Mouse (Mus musculus) heart, embryonic 13.5 days (tissue): ENCODE results near the gene Bbs4. TPM values are rescaled to one million over a fixed set of nuclear protein-coding genes. Genes with fewer than 3 reads are reported as not detected.

ENCODE experiments used
- ATAC-seq: fragments of 200-750 bp; cut with Nextera tagmentation; 2 replicates; pipeline ENCODE4 v1.8.0; 2017; ENCODE audit warnings: moderate TSS enrichment; ENCODE audit not compliant: insufficient number of reproducible peaks, low FRiP score, low TSS enrichment; ENCODE audit errors: extremely low read depth
- H3K27ac ChIP-seq: fragments of 300-500 bp; sonication (generic); replicated peaks from 2 replicates; pipeline ENCODE4 v1.5.1; 2015; ENCODE audit warnings: moderate library complexity, mild to moderate bottlenecking, inconsistent platforms
- H3K27me3 ChIP-seq: fragments of 300-500 bp; sonication (generic); replicated peaks from 2 replicates; pipeline ENCODE4 v1.6.1; 2015; ENCODE audit warnings: mild to moderate bottlenecking, inconsistent platforms
- H3K36me3 ChIP-seq: fragments of 300-500 bp; sonication (generic); 2 replicates; pipeline ENCODE4 v1.6.1; 2015; ENCODE audit warnings: mild to moderate bottlenecking, inconsistent platforms
- H3K4me1 ChIP-seq: fragments of 300-500 bp; sonication (generic); 2 replicates; pipeline ENCODE4 v1.6.1; 2015; ENCODE audit warnings: inconsistent platforms
- H3K4me2 ChIP-seq: fragments of 300-500 bp; sonication (generic); 2 replicates; pipeline ENCODE4 v1.6.1; 2015; ENCODE audit warnings: inconsistent platforms, mild to moderate bottlenecking, moderate library complexity
- H3K4me3 ChIP-seq: fragments of 300-500 bp; sonication (generic); 2 replicates; pipeline ENCODE4 v1.5.1; 2015; ENCODE audit warnings: moderate library complexity, mild to moderate bottlenecking, inconsistent platforms
- H3K9ac ChIP-seq: fragments of 300-500 bp; sonication (generic); 2 replicates; pipeline ENCODE4 v1.6.1; 2015; ENCODE audit warnings: inconsistent platforms, mild to moderate bottlenecking, moderate library complexity
- H3K9me3 ChIP-seq: fragments of 300-500 bp; sonication (generic); 2 replicates; pipeline ENCODE4 v1.6.1; 2016; ENCODE audit warnings: inconsistent platforms
- WGBS: fragments of 180-500 bp; shearing (Covaris S2); methylation state at CpG from one replicate; pipeline ENCODE4 v1.1.7; 2015; ENCODE audit warnings: mixed read lengths; 5-methylcytosine and 5-hydroxymethylcytosine counted together
- polyA plus RNA-seq: library from polyadenylated mRNA; unstranded; fragments of >200 nt; fragmentation: Nextera tagmentation; extraction: Ambion mirVana; gene quantifications from 2 replicates; pipeline ENCODE4 v1.2.1, GENCODE M21; 2015

The Bbs4 gene
- polyA plus RNA-seq, 1 experiment from 2014 or later = 8.5 TPM

DNA sequence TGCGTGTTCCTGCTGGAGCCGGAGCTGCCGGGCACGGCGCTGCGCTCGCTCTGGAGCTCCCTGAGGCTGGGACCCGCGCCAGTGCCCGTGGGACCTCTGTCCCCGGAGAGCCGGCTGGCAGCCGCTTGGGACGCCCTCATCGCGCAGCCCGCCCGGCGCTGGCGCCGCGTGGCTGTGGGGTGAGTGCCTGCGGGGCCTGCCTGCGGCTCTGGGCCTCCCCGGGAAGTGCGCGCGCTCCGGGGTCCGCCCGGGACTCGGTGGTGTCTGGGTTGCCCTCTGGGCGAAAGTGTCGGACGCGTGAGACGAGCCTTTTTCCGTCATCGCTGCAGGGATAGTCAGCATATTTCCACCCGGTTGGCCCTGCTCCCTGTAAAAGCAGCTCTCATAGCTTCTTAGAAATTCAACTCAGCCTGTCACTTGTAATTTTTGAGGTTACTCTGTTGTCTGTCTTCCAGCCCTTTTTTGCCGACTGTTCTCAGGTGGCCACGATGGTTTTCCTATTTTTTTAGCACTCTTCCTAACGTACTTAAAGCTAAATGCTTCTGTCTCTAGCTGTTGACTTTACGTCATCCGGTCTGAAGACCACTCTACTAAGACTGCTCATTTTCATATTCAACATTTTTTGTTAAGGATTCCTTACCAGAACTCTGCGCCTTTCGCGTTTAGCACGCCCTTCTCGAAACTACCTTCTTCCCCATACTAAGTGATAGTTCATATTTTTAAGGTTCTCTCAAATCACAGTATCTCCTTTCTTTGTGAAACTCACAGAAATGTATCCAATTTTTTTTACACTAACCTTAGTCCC lies 61.4 kb downstream of the Bbs4 start:
- Histone ChIP-seq H3K9ac (peak overlapping the region; percentile 95), H3K36me3 (no peaks in the 10 kb centered on the region), H3K9me3 (no peaks in the 10 kb centered on the region), H3K4me1 (peaks cover 41% of the 10 kb centered on the region), H3K4me3 (peak overlapping the region; percentile 84), H3K27ac (peak overlapping the region; percentile 93), H3K4me2 (peak overlapping the region; percentile 79), H3K27me3 (no peaks in the 10 kb centered on the region)
- peak; percentile 45; the same call in 1 of the 2 replicates for ATAC-seq
- WGBS = 1% methylated on average over 50 of the region's 50 CpGs

DNA sequence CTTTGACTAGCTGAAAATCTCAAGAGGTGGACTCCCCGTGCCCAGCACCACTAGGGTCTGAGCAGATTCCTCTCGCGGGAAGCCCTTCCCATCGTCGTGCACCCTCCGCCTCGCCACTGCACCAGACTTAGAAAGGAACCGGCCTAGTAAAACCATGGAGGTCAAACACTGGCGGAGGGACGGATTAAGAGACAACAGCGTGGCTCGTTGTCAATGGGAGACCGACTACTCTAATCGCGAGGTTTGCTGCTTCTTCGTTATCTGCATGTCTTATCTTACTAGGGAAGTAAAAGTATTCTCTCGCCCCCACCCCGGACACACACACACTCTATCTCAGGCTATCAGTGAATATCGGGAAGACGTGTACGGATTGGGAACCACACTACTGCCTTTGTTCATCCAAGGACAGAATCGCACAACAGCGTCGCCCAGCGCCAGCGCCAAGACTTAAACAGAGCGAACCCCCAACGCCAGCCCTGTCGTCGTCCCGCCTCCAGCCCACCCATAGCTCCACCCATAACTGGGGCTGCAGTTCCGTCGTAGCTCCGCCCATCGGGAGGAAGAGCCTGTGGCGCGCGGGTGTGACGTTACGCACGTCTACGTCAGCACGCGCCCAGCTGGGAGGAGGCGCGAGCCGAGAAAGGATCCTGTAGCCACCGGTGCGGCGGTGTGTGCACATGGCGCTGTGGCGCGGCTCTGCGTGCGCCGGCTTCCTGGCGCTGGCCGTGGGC lies 62.2 kb downstream of the Bbs4 start, which contains the start of gene Adpgk:
Adpgk (plus strand) TSS at position 602 of the 731 bp plus-strand sequence.
- peak within 1 kb of the TSS; percentile 93 for H3K27ac ChIP-seq
- no peaks in the 10 kb centered on the region for H3K9me3 ChIP-seq
- ATAC-seq = peak; percentile 97
- H3K9ac ChIP-seq = peak within 1 kb of the TSS; percentile 95
- peak within 1 kb of the TSS; percentile 79 for H3K4me2 ChIP-seq
- H3K27me3 ChIP-seq = no peaks in the 10 kb centered on the region
- H3K4me3 ChIP-seq = peak within 1 kb of the TSS; percentile 84
- H3K4me1 ChIP-seq = peaks cover 37% of the 10 kb centered on the region
- WGBS = under 1% methylated on average over 58 of the region's 58 CpGs
- H3K36me3 ChIP-seq = no peaks in the 10 kb centered on the region

DNA sequence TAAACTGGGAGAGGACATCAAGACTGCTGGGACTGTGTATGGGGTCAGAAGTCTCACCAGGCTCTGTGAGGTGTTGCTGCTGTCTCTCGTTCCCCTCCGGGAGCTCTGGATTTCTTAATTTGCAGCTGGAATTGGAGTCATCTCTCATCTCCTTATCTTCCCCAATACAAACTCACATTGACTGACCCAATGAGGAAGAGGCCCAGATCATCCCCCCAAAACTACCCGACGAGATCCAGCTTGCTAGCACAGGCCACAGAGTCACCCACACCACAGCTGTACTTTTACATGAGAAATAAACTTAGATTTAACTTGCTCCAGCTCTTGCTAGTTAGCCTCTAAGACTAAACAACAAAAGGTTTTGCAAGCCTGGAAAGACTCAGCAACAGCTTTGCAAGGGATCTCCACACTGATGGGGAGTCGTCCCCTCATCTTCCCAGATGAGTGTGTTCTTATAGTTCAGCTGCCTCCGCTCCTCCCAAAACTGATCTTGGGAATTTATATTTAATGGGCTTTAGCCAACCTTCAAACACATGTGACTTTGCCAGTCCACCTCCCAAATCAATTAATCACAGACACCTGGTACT lies 63.7 kb downstream of the Bbs4 start:
- H3K9ac ChIP-seq = no peak overlapping the region
- no peak for ATAC-seq
- 0 out of 2 replicates have a peak overlapping the region, but pooled peaks have one; percentile 0 for H3K27ac ChIP-seq
- H3K9me3 ChIP-seq = no peaks in the 10 kb centered on the region
- H3K4me1 ChIP-seq = peaks cover 36% of the 10 kb centered on the region
- H3K27me3 ChIP-seq = no peaks in the 10 kb centered on the region
- no peak overlapping the region for H3K4me2 ChIP-seq
- 59% methylated on average over 6 of the region's 6 CpGs for WGBS
- H3K36me3 ChIP-seq = no peaks in the 10 kb centered on the region
- H3K4me3 ChIP-seq = no peak overlapping the region

DNA sequence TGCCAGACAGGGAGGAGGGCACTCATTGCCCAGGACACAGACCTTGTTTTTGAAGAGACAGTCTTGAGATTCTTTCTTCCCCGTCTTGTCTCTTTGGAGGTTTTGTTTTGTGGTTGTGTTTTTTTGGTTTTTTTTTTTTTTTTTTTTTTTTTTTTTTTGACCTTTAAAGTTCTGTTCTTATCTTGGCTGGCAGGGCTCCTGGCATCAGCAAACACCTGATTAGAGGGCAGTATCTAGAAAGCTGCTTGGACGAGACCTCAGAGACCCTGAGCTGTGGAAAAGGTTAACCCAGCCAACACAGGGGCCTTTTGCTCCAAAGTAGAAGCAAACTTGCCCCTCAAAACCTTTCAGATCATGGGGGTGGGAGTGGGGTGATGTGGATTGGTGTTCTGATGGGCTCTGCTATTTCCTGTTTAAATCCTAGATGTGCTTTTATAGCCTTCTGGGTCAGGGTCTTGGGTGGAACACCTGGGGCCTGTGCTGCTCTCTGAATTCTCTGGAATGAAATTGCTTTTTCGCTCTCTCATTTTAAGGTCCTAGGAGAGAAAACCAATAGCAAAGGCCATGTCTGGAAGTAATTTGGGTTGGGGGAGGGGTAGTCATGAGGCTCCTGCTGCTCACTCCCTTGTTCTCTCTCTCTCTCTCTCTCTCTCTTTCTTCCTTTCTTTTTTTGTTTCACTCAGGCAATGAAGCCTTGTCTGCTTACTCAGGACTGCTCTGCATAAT lies 64.5 kb downstream of the Bbs4 start:
- WGBS = 48% methylated on average over 3 of the region's 3 CpGs
- no peaks in the 10 kb centered on the region for H3K27me3 ChIP-seq
- no peak overlapping the region; the same call in 1 of the 2 replicates for H3K9ac ChIP-seq
- no peak overlapping the region for H3K4me2 ChIP-seq
- peak overlapping the region; percentile 15; the same call in 1 of the 2 replicates for H3K27ac ChIP-seq
- no peaks in the 10 kb centered on the region for H3K9me3 ChIP-seq
- ATAC-seq = no peak
- H3K4me1 ChIP-seq = peaks cover 36% of the 10 kb centered on the region
- no peaks in the 10 kb centered on the region for H3K36me3 ChIP-seq
- no peak overlapping the region for H3K4me3 ChIP-seq

DNA sequence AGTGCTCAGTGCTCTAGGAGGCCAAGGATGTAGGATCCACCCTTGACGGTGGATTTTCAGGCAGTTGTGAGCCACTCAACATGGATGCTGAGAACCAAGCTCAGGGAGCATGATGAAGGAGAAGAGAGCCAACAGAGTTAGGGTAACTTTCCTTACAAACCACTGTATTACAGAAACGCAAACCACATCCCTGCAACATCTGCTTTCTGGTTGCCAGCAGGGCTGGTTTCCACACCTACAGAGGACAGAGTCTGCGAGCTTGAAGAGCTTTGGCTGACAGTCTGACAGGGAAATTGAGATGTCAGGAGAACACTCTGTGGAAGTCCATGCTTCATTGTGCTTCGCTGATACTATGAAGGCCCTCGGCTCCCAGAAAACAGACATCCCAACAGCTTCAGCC lies 65.2 kb downstream of the Bbs4 start:
- Histone ChIP-seq H3K4me1 (peaks cover 35% of the 10 kb centered on the region), H3K36me3 (no peaks in the 10 kb centered on the region), H3K4me3 (no peak overlapping the region), H3K9me3 (no peaks in the 10 kb centered on the region), H3K9ac (no peak overlapping the region), H3K27ac (0 out of 2 replicates have a peak overlapping the region, but pooled peaks have one; percentile 15), H3K4me2 (no peak overlapping the region), H3K27me3 (no peaks in the 10 kb centered on the region)
- no peak for ATAC-seq
- 61% methylated on average over 5 of the region's 5 CpGs for WGBS

DNA sequence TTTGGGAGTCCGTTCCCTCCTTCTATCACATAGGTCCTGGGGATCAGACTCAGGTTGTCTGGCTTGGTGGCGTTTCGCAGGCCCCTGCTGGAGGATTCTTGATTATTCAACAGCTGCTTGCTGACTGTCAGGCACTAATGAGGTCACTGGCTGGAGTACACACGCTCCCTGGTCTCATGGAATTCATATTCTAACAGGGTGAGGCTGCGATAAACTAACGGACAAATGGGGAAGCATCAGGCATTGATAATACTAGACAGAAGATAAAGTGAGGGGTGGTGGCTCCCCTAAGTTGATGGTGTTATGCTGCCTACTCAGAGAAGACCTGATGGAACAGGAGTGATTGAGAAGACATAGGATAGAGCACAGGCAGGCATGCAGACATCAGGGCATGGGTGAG lies 67.7 kb downstream of the Bbs4 start:
- peaks cover 26% of the 10 kb centered on the region for H3K4me1 ChIP-seq
- no peak for ATAC-seq
- 59% methylated on average over 6 of the region's 6 CpGs for WGBS

DNA sequence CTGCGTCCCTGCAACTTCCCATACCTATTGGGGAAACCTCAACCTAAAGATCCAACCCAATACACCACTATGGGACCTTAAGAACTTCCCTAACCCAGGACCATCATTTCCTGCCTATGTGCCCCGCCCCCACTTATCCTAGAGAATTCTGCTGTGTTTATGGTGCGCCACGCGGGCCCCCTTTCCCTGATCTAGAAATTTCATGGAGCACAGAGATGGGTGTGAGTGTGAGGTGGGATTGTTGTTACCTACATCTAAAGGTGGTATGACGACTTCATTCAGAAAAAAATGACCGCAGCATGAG lies 70.7 kb downstream of the Bbs4 start:
- no peaks in the 10 kb centered on the region for H3K9me3 ChIP-seq
- peak overlapping the region; percentile 31 for H3K4me3 ChIP-seq
- no peak overlapping the region for H3K27ac ChIP-seq
- H3K36me3 ChIP-seq = no peaks in the 10 kb centered on the region
- H3K4me2 ChIP-seq = peak overlapping the region; percentile 56
- WGBS = 46% methylated on average over 7 of the region's 7 CpGs
- no peak overlapping the region for H3K9ac ChIP-seq
- peaks cover 4% of the 10 kb centered on the region; the same call in 1 of the 2 replicates for H3K4me1 ChIP-seq
- ATAC-seq = no peak
- H3K27me3 ChIP-seq = no peaks in the 10 kb centered on the region

More for the DNA sequence above, 67.7 kb downstream of the Bbs4 start:
- Histone ChIP-seq H3K27me3 (no peaks in the 10 kb centered on the region), H3K9me3 (no peaks in the 10 kb centered on the region), H3K4me3 (no peak overlapping the region), H3K36me3 (no peaks in the 10 kb centered on the region), H3K27ac (no peak overlapping the region), H3K4me2 (no peak overlapping the region), H3K9ac (no peak overlapping the region)

DNA sequence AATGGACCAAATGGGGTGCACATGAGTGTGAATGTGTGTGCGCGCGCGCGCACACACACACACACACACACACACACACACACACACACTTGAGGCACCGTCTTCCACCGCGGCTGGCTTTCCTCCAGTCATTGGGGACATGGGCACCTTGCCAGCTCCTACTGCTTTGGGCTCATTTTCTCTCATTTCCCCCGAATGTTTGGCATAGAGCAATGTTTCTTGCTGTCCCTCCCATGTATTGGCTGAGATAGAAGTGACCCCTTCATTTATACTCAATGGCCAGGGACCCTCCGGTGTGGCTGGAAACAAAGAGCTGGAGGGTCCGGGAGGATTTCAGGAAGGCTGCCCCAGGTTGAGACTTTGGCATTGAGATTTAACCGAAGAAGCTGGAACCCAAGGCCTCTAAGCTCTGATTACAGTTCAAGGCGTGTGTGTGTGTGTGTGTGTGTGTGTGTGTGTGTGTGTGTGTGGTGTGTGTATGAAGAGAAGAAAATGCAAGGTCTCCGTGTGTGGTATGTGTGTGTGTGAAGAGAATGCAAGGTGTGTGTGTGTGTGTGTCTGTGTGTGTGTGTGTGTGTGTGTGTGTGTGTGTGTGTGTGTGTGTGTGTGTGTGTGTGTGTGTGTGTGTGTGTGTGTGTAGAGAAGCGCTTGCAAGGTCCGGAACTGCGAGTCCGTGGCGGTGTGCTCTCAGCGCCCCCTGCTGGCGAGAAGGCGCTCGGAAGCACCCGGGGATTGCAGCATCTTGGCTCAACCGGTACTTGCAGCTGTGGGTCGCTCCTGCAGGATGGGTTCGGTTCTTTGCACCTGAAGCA lies 71.2 kb downstream of the Bbs4 start:
- no peaks in the 10 kb centered on the region for H3K36me3 ChIP-seq
- ATAC-seq = no peak
- peak overlapping the region; percentile 31 for H3K4me3 ChIP-seq
- H3K9me3 ChIP-seq = no peaks in the 10 kb centered on the region
- 43% methylated on average over 25 of the region's 27 CpGs for WGBS
- no peak overlapping the region for H3K27ac ChIP-seq
- H3K27me3 ChIP-seq = no peaks in the 10 kb centered on the region
- H3K9ac ChIP-seq = no peak overlapping the region
- H3K4me2 ChIP-seq = peak overlapping the region; percentile 56
- H3K4me1 ChIP-seq = peaks cover 4% of the 10 kb centered on the region; the same call in 1 of the 2 replicates

DNA sequence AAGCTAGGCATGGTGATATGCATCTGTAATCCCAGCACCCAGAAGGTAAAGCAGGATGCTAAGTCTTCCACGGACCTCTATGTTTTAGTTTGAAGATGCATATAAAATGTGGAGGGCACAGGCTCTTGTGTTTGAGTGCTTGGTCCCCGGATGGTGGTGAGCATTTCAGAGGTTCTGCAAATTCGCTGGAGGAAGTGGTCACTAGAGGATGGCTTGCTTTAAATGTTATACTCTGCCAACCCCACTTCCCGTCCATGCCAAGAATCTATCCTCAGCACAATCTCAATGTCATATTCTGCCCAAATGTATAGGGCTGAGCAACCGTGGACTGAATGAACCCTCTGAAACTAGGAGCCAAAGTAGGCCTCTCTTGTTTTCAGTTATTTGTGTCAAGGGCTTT lies 72.4 kb downstream of the Bbs4 start:
- Histone ChIP-seq H3K4me3 (no peak overlapping the region), H3K36me3 (no peaks in the 10 kb centered on the region), H3K4me1 (peaks cover 4% of the 10 kb centered on the region; the same call in 1 of the 2 replicates), H3K4me2 (no peak overlapping the region), H3K27me3 (no peaks in the 10 kb centered on the region), H3K9ac (no peak overlapping the region), H3K27ac (no peak overlapping the region), H3K9me3 (no peaks in the 10 kb centered on the region)
- WGBS = 82% methylated on average over 5 of the region's 5 CpGs
- no peak for ATAC-seq

DNA sequence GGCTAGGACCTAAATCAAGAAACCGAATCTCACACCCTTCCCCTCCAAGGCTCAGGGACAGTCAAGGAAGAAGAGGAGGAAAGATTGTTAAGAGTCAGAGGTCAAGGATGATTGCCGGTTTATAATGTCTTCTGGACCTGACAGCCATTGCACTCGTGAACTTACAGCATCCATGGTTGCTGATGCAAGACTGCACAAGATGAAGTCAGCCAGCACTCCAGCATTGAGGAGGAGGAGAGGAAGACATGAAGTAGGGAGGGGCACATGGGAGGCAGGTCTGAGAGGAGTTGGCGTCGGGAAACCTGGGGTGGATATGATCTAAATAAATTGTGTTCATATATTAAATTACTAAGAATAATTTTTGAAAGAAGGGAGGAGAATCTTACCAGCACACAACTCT lies 74.6 kb downstream of the Bbs4 start:
- Histone ChIP-seq H3K9ac (no peak overlapping the region), H3K36me3 (no peaks in the 10 kb centered on the region), H3K27ac (no peak overlapping the region), H3K4me1 (peaks cover 4% of the 10 kb centered on the region; the same call in 1 of the 2 replicates), H3K27me3 (no peaks in the 10 kb centered on the region), H3K4me2 (no peak overlapping the region), H3K9me3 (no peaks in the 10 kb centered on the region), H3K4me3 (no peak overlapping the region)
- 78% methylated on average over 5 of the region's 5 CpGs for WGBS
- no peak for ATAC-seq
